Mouse (Mus musculus): ENCODE measurements around the gene Arrdc4. TPM values are rescaled to one million over a fixed set of nuclear protein-coding genes. Genes with fewer than 3 reads are reported as not detected.

The Arrdc4 gene
- polyA plus RNA-seq, 1 experiment from 2014 or later: 21.3 TPM

- H3K4me3 ChIP-seq (ENCODE audit: low read depth, low read length): no peak overlapping the region
- DNase-seq (no peak), ATAC-seq (ENCODE audit: insufficient read depth) (no peak)
- H3K27me3 ChIP-seq (ENCODE audit: insufficient read depth, low read length): no peaks in the 10 kb centered on the region
- WGBS: 80% methylated on average over 11 of the region's 11 CpGs
- H3K9ac ChIP-seq: no peak overlapping the region
- no peaks in the 10 kb centered on the region for H3K9me3 ChIP-seq (ENCODE audit: low read depth, low read length)
- H3K36me3 ChIP-seq (ENCODE audit: insufficient read depth): peaks cover 54% of the 10 kb centered on the region
- no peak overlapping the region for H3K4me2 ChIP-seq
- H3K27ac ChIP-seq (ENCODE audit: low read depth): no peak overlapping the region
- TF ChIP-seq CTCF (IDR thresholded peaks at IDR 0.05; ENCODE audit: low read depth): no peak
- H3K4me1 ChIP-seq (ENCODE audit: insufficient read depth): no peaks in the 10 kb centered on the region
Observed at GRCm38 (mm10) chr7:68738676-68739399, 10.2 kb downstream of the Arrdc4 start.

- H3K27ac ChIP-seq (ENCODE audit: low read depth): no peak overlapping the region
- H3K27me3 ChIP-seq (ENCODE audit: insufficient read depth, low read length): no peaks in the 10 kb centered on the region
- H3K9ac ChIP-seq: no peak overlapping the region
- no peak for DNase-seq
- no peaks in the 10 kb centered on the region for H3K36me3 ChIP-seq (ENCODE audit: insufficient read depth)
- no peak for TF ChIP-seq CTCF (IDR thresholded peaks at IDR 0.05; ENCODE audit: low read depth)
- no peak overlapping the region for H3K4me2 ChIP-seq
- WGBS: 80% methylated on average over 5 of the region's 5 CpGs
- no peaks in the 10 kb centered on the region for H3K4me1 ChIP-seq (ENCODE audit: insufficient read depth)
- no peak overlapping the region for H3K4me3 ChIP-seq (ENCODE audit: low read depth, low read length)
- no peak for ATAC-seq (ENCODE audit: insufficient read depth)
- no peaks in the 10 kb centered on the region for H3K9me3 ChIP-seq (ENCODE audit: low read depth, low read length)
Observed at GRCm38 (mm10) chr7:68726380-68726779, 22.7 kb downstream of the Arrdc4 start.

- TF ChIP-seq CTCF (IDR thresholded peaks at IDR 0.05; ENCODE audit: low read depth): no peak
- Histone ChIP-seq H3K36me3 (ENCODE audit: insufficient read depth) (no peaks in the 10 kb centered on the region), H3K9me3 (ENCODE audit: low read depth, low read length) (no peaks in the 10 kb centered on the region), H3K4me1 (ENCODE audit: insufficient read depth) (no peaks in the 10 kb centered on the region), H3K27ac (ENCODE audit: low read depth) (no peak overlapping the region), H3K27me3 (ENCODE audit: insufficient read depth, low read length) (no peaks in the 10 kb centered on the region), H3K9ac (no peak overlapping the region), H3K4me3 (ENCODE audit: low read depth, low read length) (no peak overlapping the region), H3K4me2 (no peak overlapping the region)
- WGBS: 79% methylated on average over 7 of the region's 7 CpGs
- DNase-seq (no peak), ATAC-seq (ENCODE audit: insufficient read depth) (no peak)
Observed at GRCm38 (mm10) chr7:68724711-68725110, 24.3 kb downstream of the Arrdc4 start.

- whole genome bisulfite sequencing: 91% methylated on average over 4 of the region's 4 CpGs
Observed at GRCm38 (mm10) chr7:68721520-68721919, 27.5 kb downstream of the Arrdc4 start.

GRCm38 (mm10) chr7:68717988-68718387 is 31.1 kb downstream of the Arrdc4 start:
- ATAC-seq (ENCODE audit: insufficient read depth) (peak; percentile 51; the same call in 1 of the 2 replicates), DNase-seq (no peak)
- Histone ChIP-seq H3K9ac (no peak overlapping the region), H3K27me3 (ENCODE audit: insufficient read depth, low read length) (no peaks in the 10 kb centered on the region), H3K36me3 (ENCODE audit: insufficient read depth) (no peaks in the 10 kb centered on the region), H3K9me3 (ENCODE audit: low read depth, low read length) (no peaks in the 10 kb centered on the region), H3K4me2 (no peak overlapping the region), H3K4me1 (ENCODE audit: insufficient read depth) (peaks cover 7% of the 10 kb centered on the region), H3K27ac (ENCODE audit: low read depth) (no peak overlapping the region), H3K4me3 (ENCODE audit: low read depth, low read length) (no peak overlapping the region)
- no peak for TF ChIP-seq CTCF (IDR thresholded peaks at IDR 0.05; ENCODE audit: low read depth)

More at GRCm38 (mm10) chr7:68721520-68721919, 27.5 kb downstream of the Arrdc4 start:
- Histone ChIP-seq H3K4me1 (ENCODE audit: insufficient read depth) (peaks cover 7% of the 10 kb centered on the region), H3K9me3 (ENCODE audit: low read depth, low read length) (no peaks in the 10 kb centered on the region), H3K27ac (ENCODE audit: low read depth) (no peak overlapping the region), H3K27me3 (ENCODE audit: insufficient read depth, low read length) (no peaks in the 10 kb centered on the region), H3K9ac (no peak overlapping the region), H3K4me3 (ENCODE audit: low read depth, low read length) (no peak overlapping the region), H3K36me3 (ENCODE audit: insufficient read depth) (no peaks in the 10 kb centered on the region), H3K4me2 (no peak overlapping the region)
- DNase-seq (no peak), ATAC-seq (ENCODE audit: insufficient read depth) (no peak)
- TF ChIP-seq CTCF (IDR thresholded peaks at IDR 0.05; ENCODE audit: low read depth): no peak

- DNase-seq: peak; percentile 92
- H3K27ac ChIP-seq (ENCODE audit: low read depth): no peak overlapping the region
- ATAC-seq (ENCODE audit: insufficient read depth): peak; percentile 68
Observed at GRCm38 (mm10) chr7:68717498-68717897, 31.5 kb downstream of the Arrdc4 start.

GRCm38 (mm10) chr7:68716926-68717325 is 32.1 kb downstream of the Arrdc4 start:
- ATAC-seq (ENCODE audit: insufficient read depth): no peak
- no peaks in the 10 kb centered on the region for H3K36me3 ChIP-seq (ENCODE audit: insufficient read depth)
- H3K9ac ChIP-seq: no peak overlapping the region
- no peak for TF ChIP-seq CTCF (IDR thresholded peaks at IDR 0.05; ENCODE audit: low read depth)
- no peak overlapping the region for H3K27ac ChIP-seq (ENCODE audit: low read depth)
- peaks cover 7% of the 10 kb centered on the region for H3K4me1 ChIP-seq (ENCODE audit: insufficient read depth)
- no peaks in the 10 kb centered on the region for H3K9me3 ChIP-seq (ENCODE audit: low read depth, low read length)
- WGBS: 49% methylated on average over 8 of the region's 8 CpGs
- no peak overlapping the region for H3K4me3 ChIP-seq (ENCODE audit: low read depth, low read length)
- no peak overlapping the region for H3K4me2 ChIP-seq
- no peak for DNase-seq
- no peaks in the 10 kb centered on the region for H3K27me3 ChIP-seq (ENCODE audit: insufficient read depth, low read length)

More at GRCm38 (mm10) chr7:68717498-68717897, 31.5 kb downstream of the Arrdc4 start:
- H3K9ac ChIP-seq: no peak overlapping the region
- no peak overlapping the region for H3K4me3 ChIP-seq (ENCODE audit: low read depth, low read length)
- no peaks in the 10 kb centered on the region for H3K27me3 ChIP-seq (ENCODE audit: insufficient read depth, low read length)
- peaks cover 7% of the 10 kb centered on the region for H3K4me1 ChIP-seq (ENCODE audit: insufficient read depth)
- no peak for TF ChIP-seq CTCF (IDR thresholded peaks at IDR 0.05; ENCODE audit: low read depth)
- H3K9me3 ChIP-seq (ENCODE audit: low read depth, low read length): no peaks in the 10 kb centered on the region
- 21% methylated on average over 10 of the region's 10 CpGs for WGBS
- no peaks in the 10 kb centered on the region for H3K36me3 ChIP-seq (ENCODE audit: insufficient read depth)
- H3K4me2 ChIP-seq: peak overlapping the region; percentile 39
